Mouse (Mus musculus) liver, embryonic 16.5 days (tissue): ENCODE data around the gene Ssxb10. TPM values are rescaled to one million over a fixed set of nuclear protein-coding genes. Genes with fewer than 3 reads are reported as not detected.
"Not testable (repeated sequence)": the region's sequence is repeated elsewhere in the genome, so short reads cannot be mapped to it uniquely, and the experiment has no call there.

Experiments used
- ATAC-seq: fragments of 200-750 bp; cut with Nextera tagmentation; 2 replicates; pipeline ENCODE4 v1.8.0; 2017; ENCODE audit warnings: low read depth, mild to moderate bottlenecking, moderate number of reproducible peaks, moderate library complexity
- H3K27ac ChIP-seq: fragments of 300-500 bp; sonication (generic); 2 replicates; pipeline ENCODE4 v1.5.1; 2014; ENCODE audit warnings: mild to moderate bottlenecking, low read length
- H3K27me3 ChIP-seq: fragments of 300-500 bp; sonication (generic); 2 replicates; pipeline ENCODE4 v1.6.1; 2014; ENCODE audit warnings: low read depth, low read length, mixed read lengths; ENCODE audit not compliant: control insufficient read depth, insufficient read depth
- H3K36me3 ChIP-seq: fragments of 300-500 bp; sonication (generic); 2 replicates; pipeline ENCODE4 v1.6.1; 2014; ENCODE audit warnings: mild to moderate bottlenecking; ENCODE audit not compliant: control insufficient read depth, insufficient read depth
- H3K4me1 ChIP-seq: fragments of 300-500 bp; sonication (generic); 2 replicates; pipeline ENCODE4 v1.6.1; 2014; ENCODE audit warnings: low read depth, low read length, mixed read lengths; ENCODE audit not compliant: control insufficient read depth
- H3K4me2 ChIP-seq: fragments of 300-500 bp; sonication (generic); 2 replicates; pipeline ENCODE4 v1.6.1; 2014; ENCODE audit warnings: low read depth, low read length, mixed read lengths
- H3K4me3 ChIP-seq: fragments of 300-500 bp; sonication (generic); 2 replicates; pipeline ENCODE4 v1.5.1; 2014; ENCODE audit warnings: low read depth, mild to moderate bottlenecking, low read length
- H3K9ac ChIP-seq: fragments of 300-500 bp; sonication (generic); 2 replicates; pipeline ENCODE4 v1.6.1; 2014; ENCODE audit warnings: low read depth, low read length
- H3K9me3 ChIP-seq: fragments of 300-500 bp; sonication (generic); replicated peaks from 2 replicates; pipeline ENCODE4 v1.6.1; 2016; ENCODE audit warnings: low read length; ENCODE audit not compliant: control insufficient read depth
- WGBS: fragments of 180-500 bp; shearing (Covaris S2); extraction: QIAGEN DNeasy Blood & Tissue Kit; methylation state at CpG from one replicate; pipeline ENCODE4 v1.1.7; 2014; ENCODE audit not compliant: insufficient replicate concordance; 5-methylcytosine and 5-hydroxymethylcytosine counted together
- polyA plus RNA-seq: library from polyadenylated mRNA; unstranded; fragments of >200 nt; fragmentation: Nextera tagmentation; extraction: Ambion mirVana; gene quantifications from 2 replicates; pipeline ENCODE4 v1.2.1, GENCODE M21; 2015

Ssxb10 gene
- not detected in 2 replicates for polyA plus RNA-seq

- H3K4me2 ChIP-seq: no peak within 1 kb of the TSS
- H3K9me3 ChIP-seq: no peaks in the 10 kb centered on the region
- WGBS: 32% methylated on average over 2 of the region's 2 CpGs
- H3K27ac ChIP-seq: no peak within 1 kb of the TSS
- H3K4me3 ChIP-seq: no peak within 1 kb of the TSS
- no peaks in the 10 kb centered on the region for H3K36me3 ChIP-seq
- no peak within 1 kb of the TSS for H3K9ac ChIP-seq
- no peak for ATAC-seq
- H3K4me1 ChIP-seq: no peaks in the 10 kb centered on the region
- H3K27me3 ChIP-seq: no peaks in the 10 kb centered on the region
Measured at GRCm38 (mm10) chrX:8327124-8327523, at the start of gene Ssxb10. TSS of gene Ssxb10 (plus strand) at chrX:8327424.

GRCm38 (mm10) chrX:8288621-8289020, 38.6 kb upstream of the Ssxb10 start:
- no peak overlapping the region for H3K4me3 ChIP-seq
- no peak for ATAC-seq
- no peak overlapping the region for H3K27ac ChIP-seq
- no peak overlapping the region for H3K9ac ChIP-seq
- no peaks in the 10 kb centered on the region for H3K9me3 ChIP-seq
- no peaks in the 10 kb centered on the region for H3K27me3 ChIP-seq
- no peaks in the 10 kb centered on the region for H3K36me3 ChIP-seq
- no peak overlapping the region for H3K4me2 ChIP-seq
- H3K4me1 ChIP-seq: no peaks in the 10 kb centered on the region
- 49% methylated on average over 5 of the region's 5 CpGs for WGBS

- WGBS: 63% methylated on average over 1 of the region's 1 CpGs
- Histone ChIP-seq H3K4me3 (no peak overlapping the region), H3K9me3 (no peaks in the 10 kb centered on the region), H3K27ac (no peak overlapping the region), H3K9ac (no peak overlapping the region), H3K4me2 (no peak overlapping the region), H3K4me1 (no peaks in the 10 kb centered on the region), H3K27me3 (no peaks in the 10 kb centered on the region), H3K36me3 (no peaks in the 10 kb centered on the region)
- ATAC-seq: no peak
Measured at GRCm38 (mm10) chrX:8309302-8309701, 17.9 kb upstream of the Ssxb10 start.

- 8% methylated on average over 7 of the region's 7 CpGs for WGBS
- not testable (repeated sequence) for ATAC-seq, H3K36me3 ChIP-seq
Measured at GRCm38 (mm10) chrX:8314905-8315304, 12.3 kb upstream of the Ssxb10 start.

GRCm38 (mm10) chrX:8366678-8367077, 39.5 kb downstream of the Ssxb10 start, which contains the start of gene Ssxb9:
TSS of gene Ssxb9 (plus strand) at chrX:8366978.
- not testable (repeated sequence) for H3K36me3 ChIP-seq, H3K27ac ChIP-seq, H3K9ac ChIP-seq, H3K4me1 ChIP-seq, ATAC-seq, H3K27me3 ChIP-seq, H3K9me3 ChIP-seq, H3K4me2 ChIP-seq, H3K4me3 ChIP-seq
- WGBS: 4% methylated on average over 1 of the region's 1 CpGs

More at GRCm38 (mm10) chrX:8314905-8315304, 12.3 kb upstream of the Ssxb10 start:
- H3K4me1 ChIP-seq, H3K27me3 ChIP-seq, H3K27ac ChIP-seq, H3K4me3 ChIP-seq, H3K9ac ChIP-seq, H3K4me2 ChIP-seq, H3K9me3 ChIP-seq: not testable (repeated sequence)

Other genes with a start within 250 kb of the Ssxb10 start
- 1.6 and 1.7 TPM in 2 replicates for gene Was, start 236.9 kb upstream of the Ssxb10 start, polyA plus RNA-seq
- gene Wdr13, start 194.5 kb upstream of the Ssxb10 start, polyA plus RNA-seq: 5.3 and 6.5 TPM in 2 replicates
- 217 and 231 TPM in 2 replicates for gene Rbm3, start 181.5 kb upstream of the Ssxb10 start, polyA plus RNA-seq
- 3.9 and 5.3 TPM in 2 replicates for gene Tbc1d25, start 151.2 kb upstream of the Ssxb10 start, polyA plus RNA-seq
- gene Ebp, start 133.9 kb upstream of the Ssxb10 start, polyA plus RNA-seq: 82.8 and 90.1 TPM in 2 replicates
- 1.0 and 1.3 TPM in 2 replicates for gene Porcn, start 120.9 kb upstream of the Ssxb10 start, polyA plus RNA-seq
- gene Ftsj1, start 75.0 kb upstream of the Ssxb10 start, polyA plus RNA-seq: 29.3 and 30.7 TPM in 2 replicates
- gene Slc38a5, start 56.3 kb upstream of the Ssxb10 start, polyA plus RNA-seq: 52.6 and 53.9 TPM in 2 replicates
- not detected in 2 replicates for gene Ssxb9, start 39.6 kb downstream of the Ssxb10 start, polyA plus RNA-seq
- not detected in 2 replicates for gene Ssxb1, start 85.9 kb downstream of the Ssxb10 start, polyA plus RNA-seq
- gene Ssxb2, start 134.3 kb downstream of the Ssxb10 start, polyA plus RNA-seq: not detected in 2 replicates
- not detected in 2 replicates for gene Gm14459, start 197.5 kb downstream of the Ssxb10 start, polyA plus RNA-seq
- not detected in 2 replicates for gene Ssxb6, start 220.8 kb downstream of the Ssxb10 start, polyA plus RNA-seq